Mouse (Mus musculus): ENCODE results near the gene Stx18. TPM values are rescaled to one million over a fixed set of nuclear protein-coding genes. Genes with fewer than 3 reads are reported as not detected.

The Stx18 gene
- polyA plus RNA-seq, 1 experiment, result 52.3 TPM

DNA sequence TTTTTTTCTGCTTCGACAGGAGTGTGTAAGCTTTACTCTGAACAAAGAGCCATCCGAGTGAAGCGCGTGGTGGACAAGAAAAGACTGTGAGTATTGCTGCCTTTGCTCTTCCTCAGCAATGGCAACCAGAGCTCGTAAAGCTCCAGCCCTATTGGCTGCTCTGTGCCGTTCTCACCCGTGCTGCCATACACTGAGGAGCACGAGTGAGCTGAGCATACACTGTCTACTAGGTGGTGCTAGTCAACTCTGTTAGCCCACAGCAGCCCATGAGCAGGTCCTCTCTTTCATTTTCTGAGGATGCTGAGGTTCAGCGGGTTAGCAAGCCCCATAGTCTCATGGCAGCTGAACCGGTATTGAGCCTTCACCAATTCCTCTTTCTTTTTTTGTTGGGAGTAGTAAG is 68.3 kb downstream of the Stx18 start:
- TF ChIP-seq POLR2A (IDR thresholded peaks at IDR 0.05; ENCODE audit: borderline replicate concordance, insufficient read depth, low read length) (no peak), CTCF (IDR thresholded peaks at IDR 0.05; ENCODE audit: borderline replicate concordance, insufficient read depth, low read depth, low read length) (no peak)
- WGBS, result 90% methylated on average over 10 of the region's 10 CpGs
- Histone ChIP-seq H3K27me3 (ENCODE audit: control insufficient read depth, insufficient read depth, low read length) (no peaks in the 10 kb centered on the region), H3K4me1 (ENCODE audit: control insufficient read depth, insufficient read depth, low read length) (no peaks in the 10 kb centered on the region), H3K4me3 (replicated peaks; ENCODE audit: insufficient read depth, low read depth, low read length) (no peak overlapping the region), H3K27ac (ENCODE audit: insufficient read depth, low read length) (no peak overlapping the region)
- no peak for DNase-seq

- TF ChIP-seq CTCF (IDR thresholded peaks at IDR 0.05; ENCODE audit: borderline replicate concordance, insufficient read depth, low read depth, low read length) (no peak), POLR2A (IDR thresholded peaks at IDR 0.05; ENCODE audit: borderline replicate concordance, insufficient read depth, low read length) (no peak)
- WGBS, result 99% methylated on average over 2 of the region's 2 CpGs
- H3K4me3 ChIP-seq (replicated peaks; ENCODE audit: insufficient read depth, low read depth, low read length), result no peak overlapping the region
- DNase-seq, result no peak
- no peaks in the 10 kb centered on the region for H3K27me3 ChIP-seq (ENCODE audit: control insufficient read depth, insufficient read depth, low read length)
- H3K4me1 ChIP-seq (ENCODE audit: control insufficient read depth, insufficient read depth, low read length), result no peaks in the 10 kb centered on the region
- H3K27ac ChIP-seq (ENCODE audit: insufficient read depth, low read length), result no peak overlapping the region
Measured at GRCm38 (mm10) chr5:38114526-38114925, 76.0 kb downstream of the Stx18 start.

- TF ChIP-seq CTCF (IDR thresholded peaks at IDR 0.05; ENCODE audit: borderline replicate concordance, insufficient read depth, low read depth, low read length), result no peak
- TF ChIP-seq POLR2A (IDR thresholded peaks at IDR 0.05; ENCODE audit: borderline replicate concordance, insufficient read depth, low read length), result no peak
- no peaks in the 10 kb centered on the region for H3K27me3 ChIP-seq (ENCODE audit: control insufficient read depth, insufficient read depth, low read length)
- 67% methylated on average over 1 of the region's 1 CpGs for WGBS
- DNase-seq, result no peak
- no peak overlapping the region for H3K27ac ChIP-seq (ENCODE audit: insufficient read depth, low read length)
- no peaks in the 10 kb centered on the region for H3K4me1 ChIP-seq (ENCODE audit: control insufficient read depth, insufficient read depth, low read length)
- no peak overlapping the region for H3K4me3 ChIP-seq (replicated peaks; ENCODE audit: insufficient read depth, low read depth, low read length)
Measured at GRCm38 (mm10) chr5:38117056-38117455, 78.5 kb downstream of the Stx18 start.

DNA sequence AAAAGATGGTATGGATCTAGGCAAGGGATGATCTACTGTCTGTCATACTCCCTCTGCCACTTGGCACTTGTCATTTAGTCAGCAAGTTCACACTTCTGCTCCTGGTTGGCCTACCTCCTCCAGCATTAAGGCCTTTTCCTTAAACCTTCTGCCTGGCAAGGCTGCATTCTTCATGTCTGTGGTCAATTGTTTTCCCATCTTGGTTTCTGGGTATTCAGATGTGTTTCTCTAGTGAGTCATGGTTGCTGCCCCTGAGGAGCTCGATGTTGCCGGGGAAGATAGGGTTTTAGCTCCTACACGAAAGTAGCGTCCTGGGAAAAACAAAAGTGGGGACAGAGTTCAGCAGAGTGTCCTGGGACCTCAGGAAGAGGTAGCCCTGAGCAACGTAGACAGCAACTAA is 80.7 kb downstream of the Stx18 start:
- Histone ChIP-seq H3K4me3 (replicated peaks; ENCODE audit: insufficient read depth, low read depth, low read length) (no peak overlapping the region), H3K4me1 (ENCODE audit: control insufficient read depth, insufficient read depth, low read length) (no peaks in the 10 kb centered on the region), H3K27me3 (ENCODE audit: control insufficient read depth, insufficient read depth, low read length) (no peaks in the 10 kb centered on the region), H3K27ac (ENCODE audit: insufficient read depth, low read length) (no peak overlapping the region)
- DNase-seq, result no peak
- WGBS, result 94% methylated on average over 5 of the region's 5 CpGs
- TF ChIP-seq CTCF (IDR thresholded peaks at IDR 0.05; ENCODE audit: borderline replicate concordance, insufficient read depth, low read depth, low read length), result no peak
- TF ChIP-seq POLR2A (IDR thresholded peaks at IDR 0.05; ENCODE audit: borderline replicate concordance, insufficient read depth, low read length), result no peak

- no peaks in the 10 kb centered on the region for H3K4me1 ChIP-seq (ENCODE audit: control insufficient read depth, insufficient read depth, low read length)
- DNase-seq, result no peak
- 55% methylated on average over 7 of the region's 7 CpGs for WGBS
- H3K27me3 ChIP-seq (ENCODE audit: control insufficient read depth, insufficient read depth, low read length), result no peaks in the 10 kb centered on the region
- H3K4me3 ChIP-seq (replicated peaks; ENCODE audit: insufficient read depth, low read depth, low read length), result no peak overlapping the region
- no peak for TF ChIP-seq POLR2A (IDR thresholded peaks at IDR 0.05; ENCODE audit: borderline replicate concordance, insufficient read depth, low read length)
- no peak for TF ChIP-seq CTCF (IDR thresholded peaks at IDR 0.05; ENCODE audit: borderline replicate concordance, insufficient read depth, low read depth, low read length)
- no peak overlapping the region for H3K27ac ChIP-seq (ENCODE audit: insufficient read depth, low read length)
Measured at GRCm38 (mm10) chr5:38121699-38122098, 83.2 kb downstream of the Stx18 start.

DNA sequence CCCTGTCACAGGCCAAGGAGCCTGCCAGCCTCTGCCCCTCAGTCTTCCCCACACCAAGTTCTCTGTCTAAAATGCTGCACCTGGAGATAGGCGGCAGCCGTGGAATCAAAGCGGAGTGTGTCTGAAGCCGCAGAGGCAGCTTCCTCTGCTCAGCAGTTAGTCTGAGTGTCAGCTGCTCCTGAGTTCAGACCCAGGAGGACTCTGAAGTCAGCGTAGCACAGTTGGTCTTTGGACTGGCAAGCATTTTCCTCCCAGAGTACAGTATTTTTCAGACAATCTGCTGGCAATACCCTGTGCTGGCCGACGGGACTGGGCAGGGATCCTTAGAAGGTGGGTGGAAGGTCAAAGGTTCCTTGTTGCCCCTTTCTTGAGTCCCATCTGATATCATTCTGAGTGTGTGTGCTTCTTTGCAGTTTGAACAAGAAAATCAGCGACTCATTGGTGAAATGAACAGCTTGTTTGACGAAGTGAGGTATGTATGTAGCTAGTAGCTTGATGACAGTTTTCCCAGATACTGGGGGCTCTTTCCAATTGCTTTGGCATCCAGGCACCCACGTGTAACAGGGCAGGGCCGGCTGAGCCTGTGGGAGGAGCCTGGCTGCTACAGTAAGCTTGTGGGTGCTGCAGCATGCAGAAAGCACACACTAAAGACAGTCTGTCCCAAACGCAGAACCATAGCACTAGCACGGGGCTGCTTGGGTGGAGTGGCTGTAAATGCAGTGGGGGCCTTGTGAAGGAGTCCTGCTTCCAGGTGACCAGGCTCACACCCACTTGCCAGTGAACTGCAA is 88.2 kb downstream of the Stx18 start:
- WGBS, result 71% methylated on average over 13 of the region's 13 CpGs
- Histone ChIP-seq H3K4me1 (ENCODE audit: control insufficient read depth, insufficient read depth, low read length) (no peaks in the 10 kb centered on the region), H3K4me3 (replicated peaks; ENCODE audit: insufficient read depth, low read depth, low read length) (no peak overlapping the region), H3K27me3 (ENCODE audit: control insufficient read depth, insufficient read depth, low read length) (no peaks in the 10 kb centered on the region), H3K27ac (ENCODE audit: insufficient read depth, low read length) (no peak overlapping the region)
- TF ChIP-seq POLR2A (IDR thresholded peaks at IDR 0.05; ENCODE audit: borderline replicate concordance, insufficient read depth, low read length), result no peak
- TF ChIP-seq CTCF (IDR thresholded peaks at IDR 0.05; ENCODE audit: borderline replicate concordance, insufficient read depth, low read depth, low read length), result no peak
- no peak for DNase-seq

DNA sequence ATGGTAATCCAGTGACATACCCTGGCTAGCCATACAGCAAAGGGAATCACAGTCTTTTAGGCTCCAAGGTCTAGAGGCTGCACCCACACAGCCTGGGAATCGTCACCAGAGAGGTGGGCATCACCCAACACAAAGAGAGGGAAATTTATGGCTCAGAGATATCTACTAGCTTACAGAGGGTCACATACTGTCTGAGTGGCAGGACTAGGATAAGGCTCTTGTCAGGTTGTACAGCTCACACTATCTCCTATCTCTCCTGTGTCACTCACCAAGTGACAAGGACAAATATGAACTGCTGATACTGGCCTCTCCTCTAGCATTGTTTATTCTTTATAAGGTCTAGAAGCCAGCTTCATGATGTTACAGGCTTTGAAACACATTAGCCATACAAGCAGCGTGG is 90.8 kb downstream of the Stx18 start:
- no peak for TF ChIP-seq POLR2A (IDR thresholded peaks at IDR 0.05; ENCODE audit: borderline replicate concordance, insufficient read depth, low read length)
- no peak for TF ChIP-seq CTCF (IDR thresholded peaks at IDR 0.05; ENCODE audit: borderline replicate concordance, insufficient read depth, low read depth, low read length)
- no peak overlapping the region for H3K4me3 ChIP-seq (replicated peaks; ENCODE audit: insufficient read depth, low read depth, low read length)
- WGBS, result 95% methylated on average over 2 of the region's 2 CpGs

GRCm38 (mm10) chr5:38136247-38136646 is 97.7 kb downstream of the Stx18 start:
- TF ChIP-seq CTCF (IDR thresholded peaks at IDR 0.05; ENCODE audit: borderline replicate concordance, insufficient read depth, low read depth, low read length) (no peak), POLR2A (IDR thresholded peaks at IDR 0.05; ENCODE audit: borderline replicate concordance, insufficient read depth, low read length) (no peak)
- H3K4me3 ChIP-seq (replicated peaks; ENCODE audit: insufficient read depth, low read depth, low read length), result no peak overlapping the region
- DNase-seq, result no peak
- WGBS, result 85% methylated on average over 9 of the region's 9 CpGs
- H3K4me1 ChIP-seq (ENCODE audit: control insufficient read depth, insufficient read depth, low read length), result 0 out of 2 replicates have a peak, but pooled peaks cover 2% of the 10 kb centered on the region
- no peak overlapping the region for H3K27ac ChIP-seq (ENCODE audit: insufficient read depth, low read length)
- no peaks in the 10 kb centered on the region for H3K27me3 ChIP-seq (ENCODE audit: control insufficient read depth, insufficient read depth, low read length)

More for the DNA sequence above, 90.8 kb downstream of the Stx18 start:
- Histone ChIP-seq H3K4me1 (ENCODE audit: control insufficient read depth, insufficient read depth, low read length) (no peaks in the 10 kb centered on the region), H3K27ac (ENCODE audit: insufficient read depth, low read length) (no peak overlapping the region), H3K27me3 (ENCODE audit: control insufficient read depth, insufficient read depth, low read length) (no peaks in the 10 kb centered on the region)
- DNase-seq, result no peak

Measured in cerebellum, adult 2 months (tissue).